33 mouse cellular contexts compared by ENCODE assay signal in genomic region chr1:123707292-123707691, GRCm38 (mm10).
A peak's percentile ranks its signal among the peaks of the same experiment; 100 is the strongest.
DNase-seq lines count a peak whose midpoint lies in the region; ATAC-seq and TF ChIP-seq lines count a peak whose summit lies in the region.
"Had no signal": no experiment of that assay in that cellular context is flagged by ENCODE, and none has a peak within 500 bp of the region (broad histone marks: within the 10 kb centered on the region; RNA-seq: fewer than 3 reads in every experiment).

No protein-coding gene starts in this region.

- ATAC-seq in cerebellum, adult (ENCODE audit: insufficient number of reproducible peaks, low FRiP score, low TSS enrichment): no peak
- no peak for ATAC-seq in midbrain, postnatal 0 days (ENCODE audit: low FRiP score)
- ATAC-seq in midbrain, embryonic 14.5 days (ENCODE audit: low FRiP score, low TSS enrichment): no peak
- ATAC-seq: activated CD4-positive, CD25-positive, alpha-beta regulatory T cell, adult 4 months; forebrain, embryonic 16.5 days; intestine, postnatal 0 days; midbrain, embryonic 16.5 days had no signal

- no peaks in the 10 kb centered on the region for H3K4me1 ChIP-seq in midbrain, postnatal 0 days (ENCODE audit: insufficient read depth, low read length)
- H3K4me1 ChIP-seq in midbrain, embryonic 14.5 days (ENCODE audit: control insufficient read depth, insufficient read depth, low read length): no peaks in the 10 kb centered on the region
- H3K4me1 ChIP-seq: embryonic facial prominence, embryonic 12.5 days; heart, embryonic 10.5 days; heart, embryonic 15.5 days; hindbrain, embryonic 13.5 days; limb, embryonic 12.5 days; liver, embryonic 15.5 days; midbrain, embryonic 10.5 days; neural tube, embryonic 13.5 days; stomach, embryonic 15.5 days had no signal

- no peak overlapping the region for H3K4me3 ChIP-seq in midbrain, postnatal 0 days (ENCODE audit: low read depth, low read length)
- H3K4me3 ChIP-seq in midbrain, embryonic 14.5 days (replicated peaks; ENCODE audit: low read depth, low read length): no peak overlapping the region
- H3K4me3 ChIP-seq: embryonic facial prominence, embryonic 12.5 days; heart, embryonic 10.5 days; heart, embryonic 15.5 days; hindbrain, embryonic 13.5 days; limb, embryonic 12.5 days; liver, embryonic 15.5 days; midbrain, embryonic 10.5 days; myocyte; neural tube, embryonic 13.5 days; stomach, embryonic 15.5 days had no signal

- DNase-seq in cerebellum, adult 11 months: peak; percentile 8
- DNase-seq in midbrain, postnatal 0 days (ENCODE audit: low spot score): peak; percentile 10
- no peak for DNase-seq in midbrain, embryonic 14.5 days
- peak; percentile 27 for DNase-seq in cerebellum, adult 9-10 months
- peak; percentile 26 to 28 for DNase-seq in cerebellum, postnatal 36 days
- no peak for DNase-seq in retina, postnatal 1 day
- DNase-seq in embryo, embryonic 10 days (ENCODE audit: low spot score): no peak
- DNase-seq: adrenal gland, adult 8-10 months; gastrocnemius, postnatal 14 days; heart, adult 11 months; heart, postnatal 36 days; kidney, adult 9 months; kidney, postnatal 10 days; layer of hippocampus, adult 9-11 months; lung, embryonic 14.5 days; lung, postnatal 14 days; right cerebral cortex, postnatal 14 days had no signal

- no peaks in the 10 kb centered on the region for H3K9me3 ChIP-seq in midbrain, postnatal 0 days (ENCODE audit: low read length)
- no peaks in the 10 kb centered on the region for H3K9me3 ChIP-seq in midbrain, embryonic 14.5 days (ENCODE audit: control insufficient read depth, low read length)
- H3K9me3 ChIP-seq: embryonic facial prominence, embryonic 12.5 days; heart, embryonic 10.5 days; heart, embryonic 15.5 days; hindbrain, embryonic 13.5 days; limb, embryonic 12.5 days; liver, embryonic 15.5 days; midbrain, embryonic 10.5 days; neural tube, embryonic 13.5 days; stomach, embryonic 15.5 days had no signal

- 80% methylated on average over 3 of the region's 3 CpGs for WGBS in midbrain, postnatal 0 days
- 81% methylated on average over 3 of the region's 3 CpGs for WGBS in midbrain, embryonic 14.5 days

- H3K27ac ChIP-seq in midbrain, postnatal 0 days (ENCODE audit: low read depth, low read length): no peak overlapping the region
- no peak overlapping the region for H3K27ac ChIP-seq in midbrain, embryonic 14.5 days (replicated peaks; ENCODE audit: low read depth, low read length)
- H3K27ac ChIP-seq: embryonic facial prominence, embryonic 12.5 days; heart, embryonic 10.5 days; heart, embryonic 15.5 days; hindbrain, embryonic 13.5 days; limb, embryonic 12.5 days; liver, embryonic 15.5 days; midbrain, embryonic 10.5 days; neural tube, embryonic 13.5 days; stomach, embryonic 15.5 days had no signal

- no peaks in the 10 kb centered on the region for H3K36me3 ChIP-seq in midbrain, postnatal 0 days (ENCODE audit: insufficient read depth, low read length)
- H3K36me3 ChIP-seq in midbrain, embryonic 14.5 days (ENCODE audit: control insufficient read depth, insufficient read depth, low read length): no peaks in the 10 kb centered on the region
- H3K36me3 ChIP-seq: embryonic facial prominence, embryonic 12.5 days; heart, embryonic 10.5 days; heart, embryonic 15.5 days; hindbrain, embryonic 13.5 days; limb, embryonic 12.5 days; liver, embryonic 15.5 days; midbrain, embryonic 10.5 days; neural tube, embryonic 13.5 days; stomach, embryonic 15.5 days had no signal

- no peak overlapping the region for H3K9ac ChIP-seq in midbrain, postnatal 0 days (replicated peaks; ENCODE audit: low read length, poor library complexity, severe bottlenecking)
- H3K9ac ChIP-seq in midbrain, embryonic 14.5 days (replicated peaks; ENCODE audit: low read length): no peak overlapping the region
- H3K9ac ChIP-seq: embryonic facial prominence, embryonic 12.5 days; heart, embryonic 15.5 days; hindbrain, embryonic 13.5 days; limb, embryonic 12.5 days; liver, embryonic 15.5 days; lung, embryonic 14.5 days; neural tube, embryonic 13.5 days; stomach, embryonic 15.5 days had no signal

- no peak overlapping the region for H3K4me2 ChIP-seq in midbrain, postnatal 0 days (ENCODE audit: low read depth, low read length, poor library complexity, severe bottlenecking)
- no peak overlapping the region for H3K4me2 ChIP-seq in midbrain, embryonic 14.5 days (ENCODE audit: low read length)
- H3K4me2 ChIP-seq: embryonic facial prominence, embryonic 12.5 days; heart, embryonic 15.5 days; hindbrain, embryonic 13.5 days; limb, embryonic 12.5 days; liver, embryonic 15.5 days; lung, embryonic 14.5 days; neural tube, embryonic 13.5 days; stomach, embryonic 15.5 days had no signal

- no peak for TF ChIP-seq CTCF in midbrain, postnatal 0 days (IDR thresholded peaks at IDR 0.05)

- no peaks in the 10 kb centered on the region for H3K27me3 ChIP-seq in midbrain, postnatal 0 days (ENCODE audit: insufficient read depth, low read length)
- no peaks in the 10 kb centered on the region for H3K27me3 ChIP-seq in midbrain, embryonic 14.5 days (ENCODE audit: control insufficient read depth, insufficient read depth, low read length)
- H3K27me3 ChIP-seq: CH12.LX; embryonic facial prominence, embryonic 12.5 days; heart, embryonic 15.5 days; hindbrain, embryonic 13.5 days; limb, embryonic 12.5 days; liver, embryonic 15.5 days; neural tube, embryonic 13.5 days; stomach, embryonic 15.5 days had no signal

Comparison
In these comparisons a context has a peak if more than half of its experiments do, and no peak if none do; other contexts are left out.
1. DNase-seq: peak in cerebellum, adult 11 months (single experiment), midbrain, postnatal 0 days (single experiment), cerebellum, adult 9-10 months (single experiment) and cerebellum, postnatal 36 days (2 of 2); none in midbrain, embryonic 14.5 days (single experiment), retina, postnatal 1 day (single experiment) and embryo, embryonic 10 days (single experiment).